Mouse (Mus musculus): ENCODE results near the gene Tjp2.

GRCm38 (mm10) chr19:24142621-24143061 is 82.2 kb downstream of the Tjp2 start:
- TF ChIP-seq CTCF (IDR thresholded peaks at IDR 0.05; ENCODE audit: low read depth, low read length), result no peak
- no peak for TF ChIP-seq TAL1 (conservative IDR thresholded peaks at IDR 0.05; ENCODE audit: low read depth, low read length)

Data from G1E (cell line).